Mouse (Mus musculus) bone marrow macrophage, adult 2 months (primary cell): ENCODE measurements at regions not wholly inside any gene's neighbourhood (a gene's known extent, or its start where the extent isn't known, plus 50 kb on each side); places are given as distances from the start of the nearest gene placed in this dataset.

Experiments used
- CTCF ChIP-seq: IDR thresholded peaks from 2 replicates; pipeline ENCODE4 v1.5.1; 2012; ENCODE audit warnings: low read depth, mild to moderate bottlenecking, low read length, moderate library complexity
- POLR2A ChIP-seq: IDR thresholded peaks from 2 replicates; pipeline ENCODE4 v1.6.1; 2012; ENCODE audit warnings: mild to moderate bottlenecking, low read depth, low read length, borderline replicate concordance

DNA sequence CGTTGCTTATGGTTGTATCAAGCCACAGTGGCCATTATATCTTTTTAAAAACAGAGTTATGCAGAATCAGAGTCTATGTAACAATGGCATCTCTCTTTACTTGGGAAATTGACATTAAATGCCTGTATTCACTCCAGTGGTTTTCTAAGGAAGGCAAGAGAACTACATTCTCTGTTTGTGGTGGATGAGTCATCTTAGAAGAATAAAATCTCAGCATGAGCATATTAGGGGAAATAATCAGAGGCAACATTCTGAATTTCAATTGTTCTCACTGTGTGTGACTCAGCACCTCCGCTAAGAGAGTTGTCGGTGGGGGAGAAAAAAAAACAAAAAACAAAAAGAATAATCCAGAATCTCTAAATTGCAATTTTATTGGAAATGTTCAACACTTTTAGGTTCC, 529.0 kb downstream of the Defb40 start:
- no peak for TF ChIP-seq POLR2A
- no peak for TF ChIP-seq CTCF
